Mouse (Mus musculus): ENCODE data around the gene Snrpg. TPM values are rescaled to one million over a fixed set of nuclear protein-coding genes. Genes with fewer than 3 reads are reported as not detected.
"Not testable (repeated sequence)": the region's sequence is repeated elsewhere in the genome, so short reads cannot be mapped to it uniquely, and the experiment has no call there.

Gene Snrpg
- polyA plus RNA-seq, 1 experiment = 201 TPM

DNA sequence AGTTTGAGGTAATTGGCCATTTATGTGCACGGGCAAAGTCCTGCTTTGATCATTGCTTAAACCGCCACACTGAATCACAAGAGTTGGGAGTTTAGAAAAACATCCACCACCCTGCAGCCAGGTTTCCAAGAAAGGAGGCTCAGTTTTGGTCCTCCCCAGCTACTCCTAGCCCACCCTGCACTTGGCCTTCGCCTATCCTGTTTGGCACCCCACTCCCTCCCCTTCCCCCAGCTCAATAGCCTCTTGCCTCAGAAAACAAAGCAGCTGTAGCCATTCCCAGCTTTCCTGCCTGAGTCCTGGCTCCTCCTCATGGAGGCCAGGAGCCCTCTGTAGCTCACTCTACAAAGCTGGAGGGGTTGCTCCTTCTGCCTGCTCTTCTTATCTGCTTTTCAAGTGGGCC lies 42.7 kb upstream of the Snrpg start:
- TF ChIP-seq EP300 (IDR thresholded peaks at IDR 0.05; ENCODE audit: insufficient read depth, low read depth, low read length) = no peak
- no peak for TF ChIP-seq CTCF (IDR thresholded peaks at IDR 0.05; ENCODE audit: low read depth, low read length)
- no peak for TF ChIP-seq POLR2A (IDR thresholded peaks at IDR 0.05; ENCODE audit: insufficient read depth, low read length)
- Histone ChIP-seq H3K9ac (ENCODE audit: low read depth, poor library complexity, severe bottlenecking) (no peak overlapping the region), H3K9me3 (replicated peaks; ENCODE audit: control insufficient read depth, insufficient read depth, low read length, poor library complexity, severe bottlenecking) (no peaks in the 10 kb centered on the region), H3K27ac (ENCODE audit: insufficient read depth, low read length) (no peak overlapping the region), H3K4me3 (ENCODE audit: low read depth, low read length) (no peak overlapping the region), H3K4me1 (ENCODE audit: control insufficient read depth, insufficient read depth, low read length) (peaks cover under 1% of the 10 kb centered on the region), H3K27me3 (ENCODE audit: control insufficient read depth, insufficient read depth, low read length, poor library complexity, severe bottlenecking) (no peaks in the 10 kb centered on the region), H3K36me3 (ENCODE audit: control insufficient read depth, insufficient read depth, low read length, poor library complexity, severe bottlenecking) (no peaks in the 10 kb centered on the region)

DNA sequence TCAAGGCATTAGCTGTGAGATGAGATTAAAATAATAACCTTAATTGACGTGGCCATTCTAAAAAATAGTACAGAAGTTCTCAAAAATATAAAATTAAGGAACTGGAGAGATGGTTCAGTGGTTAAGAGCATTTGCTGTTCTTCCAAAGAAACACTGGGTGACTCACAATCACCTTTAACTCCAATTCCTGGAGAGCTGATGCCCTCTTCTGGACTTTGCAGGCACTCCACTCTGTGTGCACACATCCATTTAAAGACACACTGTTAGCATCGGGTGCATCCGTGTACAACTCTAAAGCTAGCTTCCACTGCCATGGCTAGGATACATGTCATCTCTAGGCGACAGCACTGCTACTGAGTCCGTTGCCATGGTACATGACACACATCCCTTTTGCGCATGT lies 41.2 kb upstream of the Snrpg start:
- TF ChIP-seq CTCF (IDR thresholded peaks at IDR 0.05; ENCODE audit: low read depth, low read length) = peak; percentile 12
- no peak for TF ChIP-seq POLR2A (IDR thresholded peaks at IDR 0.05; ENCODE audit: insufficient read depth, low read length)

DNA sequence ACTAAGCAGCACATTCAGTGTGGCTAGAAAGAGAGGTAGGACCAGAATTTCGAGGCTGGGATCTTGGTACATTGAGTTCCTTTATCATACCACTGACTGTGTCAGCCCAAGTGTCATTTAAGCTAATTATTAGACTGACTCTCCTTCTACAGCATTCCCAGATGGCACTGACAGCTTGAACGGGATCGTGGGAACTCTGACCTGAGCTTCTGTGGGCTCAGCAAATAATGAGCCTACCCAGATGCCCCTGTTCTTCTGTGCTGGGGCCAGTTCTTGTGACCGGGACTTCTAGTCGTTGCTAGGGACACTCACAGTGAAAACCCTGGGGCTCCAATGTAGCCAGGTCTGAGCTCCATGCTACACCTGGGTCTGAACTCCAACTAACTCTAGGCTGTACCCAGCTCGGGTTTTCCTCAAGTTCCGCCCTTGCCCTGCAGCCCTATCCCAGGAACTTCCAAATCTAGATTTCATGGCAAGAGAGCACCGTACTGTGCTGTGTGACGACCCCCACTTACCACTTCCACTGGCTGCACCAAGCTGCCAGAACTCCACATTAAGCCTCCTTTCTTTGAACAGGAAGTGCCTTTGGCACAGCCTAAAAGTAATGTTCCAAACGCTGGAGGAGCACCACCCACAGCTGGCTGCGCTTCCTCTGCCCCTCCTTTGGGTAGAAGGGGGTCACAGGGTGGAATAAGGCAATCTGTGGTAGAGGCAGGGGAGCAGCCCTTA lies 35.8 kb upstream of the Snrpg start:
- H3K27me3 ChIP-seq (ENCODE audit: control insufficient read depth, insufficient read depth, low read length, poor library complexity, severe bottlenecking) = no peaks in the 10 kb centered on the region
- H3K36me3 ChIP-seq (ENCODE audit: control insufficient read depth, insufficient read depth, low read length, poor library complexity, severe bottlenecking) = no peaks in the 10 kb centered on the region
- H3K27ac ChIP-seq (ENCODE audit: insufficient read depth, low read length) = no peak overlapping the region
- no peak for TF ChIP-seq POLR2A (IDR thresholded peaks at IDR 0.05; ENCODE audit: insufficient read depth, low read length)
- TF ChIP-seq EP300 (IDR thresholded peaks at IDR 0.05; ENCODE audit: insufficient read depth, low read depth, low read length) = no peak
- TF ChIP-seq CTCF (IDR thresholded peaks at IDR 0.05; ENCODE audit: low read depth, low read length) = no peak
- H3K4me3 ChIP-seq (ENCODE audit: low read depth, low read length) = no peak overlapping the region
- H3K9ac ChIP-seq (ENCODE audit: low read depth, poor library complexity, severe bottlenecking) = no peak overlapping the region
- H3K4me1 ChIP-seq (ENCODE audit: control insufficient read depth, insufficient read depth, low read length) = no peaks in the 10 kb centered on the region
- H3K9me3 ChIP-seq (replicated peaks; ENCODE audit: control insufficient read depth, insufficient read depth, low read length, poor library complexity, severe bottlenecking) = no peaks in the 10 kb centered on the region

More for the DNA sequence above, 41.2 kb upstream of the Snrpg start:
- no peaks in the 10 kb centered on the region for H3K27me3 ChIP-seq (ENCODE audit: control insufficient read depth, insufficient read depth, low read length, poor library complexity, severe bottlenecking)
- H3K4me3 ChIP-seq (ENCODE audit: low read depth, low read length) = no peak overlapping the region
- H3K9me3 ChIP-seq (replicated peaks; ENCODE audit: control insufficient read depth, insufficient read depth, low read length, poor library complexity, severe bottlenecking) = no peaks in the 10 kb centered on the region
- H3K4me1 ChIP-seq (ENCODE audit: control insufficient read depth, insufficient read depth, low read length) = no peaks in the 10 kb centered on the region
- no peaks in the 10 kb centered on the region for H3K36me3 ChIP-seq (ENCODE audit: control insufficient read depth, insufficient read depth, low read length, poor library complexity, severe bottlenecking)
- H3K9ac ChIP-seq (ENCODE audit: low read depth, poor library complexity, severe bottlenecking) = no peak overlapping the region
- H3K27ac ChIP-seq (ENCODE audit: insufficient read depth, low read length) = no peak overlapping the region

DNA sequence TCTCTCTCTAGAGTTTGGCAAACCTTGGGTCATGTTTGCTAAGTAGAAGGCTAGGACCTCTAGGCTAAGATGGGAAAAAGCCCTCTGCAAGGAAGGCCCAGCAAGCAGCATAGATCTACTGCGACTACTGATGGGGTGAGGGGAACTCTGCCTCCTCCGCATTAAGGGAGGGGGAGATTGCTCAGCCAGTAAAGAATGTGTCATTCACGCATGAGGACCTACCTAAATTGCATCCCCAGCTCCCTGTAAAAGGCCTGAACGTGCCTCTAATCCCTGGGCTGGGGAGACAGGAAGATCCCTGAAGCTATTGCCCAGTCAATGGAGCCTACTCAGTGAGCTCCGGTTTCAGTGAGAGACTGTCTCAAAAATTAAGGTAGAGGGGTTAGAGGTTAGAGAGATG lies 35.2 kb upstream of the Snrpg start:
- Histone ChIP-seq H3K4me3 (ENCODE audit: low read depth, low read length) (no peak overlapping the region), H3K36me3 (ENCODE audit: control insufficient read depth, insufficient read depth, low read length, poor library complexity, severe bottlenecking) (no peaks in the 10 kb centered on the region), H3K9me3 (replicated peaks; ENCODE audit: control insufficient read depth, insufficient read depth, low read length, poor library complexity, severe bottlenecking) (no peaks in the 10 kb centered on the region), H3K9ac (ENCODE audit: low read depth, poor library complexity, severe bottlenecking) (no peak overlapping the region), H3K27ac (ENCODE audit: insufficient read depth, low read length) (no peak overlapping the region), H3K27me3 (ENCODE audit: control insufficient read depth, insufficient read depth, low read length, poor library complexity, severe bottlenecking) (no peaks in the 10 kb centered on the region), H3K4me1 (ENCODE audit: control insufficient read depth, insufficient read depth, low read length) (no peaks in the 10 kb centered on the region)
- TF ChIP-seq CTCF (IDR thresholded peaks at IDR 0.05; ENCODE audit: low read depth, low read length) (no peak), EP300 (IDR thresholded peaks at IDR 0.05; ENCODE audit: insufficient read depth, low read depth, low read length) (no peak), POLR2A (IDR thresholded peaks at IDR 0.05; ENCODE audit: insufficient read depth, low read length) (no peak)

DNA sequence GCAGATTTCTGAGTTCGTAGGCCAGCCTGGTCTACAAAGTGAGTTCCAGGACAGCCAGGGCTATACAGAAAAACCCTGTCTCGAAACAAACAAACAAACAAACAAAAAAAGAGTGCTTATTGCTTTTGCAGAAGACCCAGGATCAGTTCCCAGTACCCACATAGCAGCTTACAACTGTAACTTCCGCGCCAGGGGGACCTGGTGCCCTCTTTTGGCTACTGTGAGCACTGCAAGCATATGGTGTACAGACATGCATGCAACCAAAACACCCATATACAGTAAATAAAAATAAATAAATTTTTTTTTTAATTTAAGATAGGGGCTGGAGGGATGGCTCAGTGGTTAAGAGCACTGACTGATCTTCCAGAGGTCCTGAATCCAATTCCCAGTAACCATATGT lies 34.8 kb upstream of the Snrpg start:
- peak; percentile 43 for TF ChIP-seq CTCF (IDR thresholded peaks at IDR 0.05; ENCODE audit: low read depth, low read length)
- not testable (repeated sequence) for H3K27me3 ChIP-seq (ENCODE audit: control insufficient read depth, insufficient read depth, low read length, poor library complexity, severe bottlenecking); H3K4me1 ChIP-seq (ENCODE audit: control insufficient read depth, insufficient read depth, low read length); H3K36me3 ChIP-seq (ENCODE audit: control insufficient read depth, insufficient read depth, low read length, poor library complexity, severe bottlenecking); H3K27ac ChIP-seq (ENCODE audit: insufficient read depth, low read length); H3K9me3 ChIP-seq (replicated peaks; ENCODE audit: control insufficient read depth, insufficient read depth, low read length, poor library complexity, severe bottlenecking); H3K4me3 ChIP-seq (ENCODE audit: low read depth, low read length); H3K9ac ChIP-seq (ENCODE audit: low read depth, poor library complexity, severe bottlenecking)

DNA sequence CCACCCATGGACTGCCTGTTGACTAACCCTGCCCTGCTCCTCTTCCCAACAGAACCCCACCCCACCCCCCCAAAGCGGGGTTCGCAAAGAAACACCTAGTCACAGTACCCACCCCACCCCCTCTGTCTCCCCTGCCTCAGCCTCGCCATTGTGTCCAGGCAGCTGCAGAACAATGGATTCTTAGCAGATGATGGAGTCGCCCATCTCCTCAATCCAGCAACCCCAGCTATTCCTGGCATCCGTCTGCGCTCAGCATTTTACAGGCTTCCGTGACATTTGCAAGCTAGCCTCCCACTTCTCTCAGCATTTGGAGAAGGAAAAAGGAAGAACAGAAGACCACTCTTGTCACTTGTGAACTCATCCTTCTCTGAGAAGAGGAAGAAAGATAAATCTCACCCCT lies 27.4 kb upstream of the Snrpg start:
- peaks cover 2% of the 10 kb centered on the region for H3K4me1 ChIP-seq (ENCODE audit: control insufficient read depth, insufficient read depth, low read length)
- no peaks in the 10 kb centered on the region for H3K27me3 ChIP-seq (ENCODE audit: control insufficient read depth, insufficient read depth, low read length, poor library complexity, severe bottlenecking)
- H3K4me3 ChIP-seq (ENCODE audit: low read depth, low read length) = no peak overlapping the region
- H3K9ac ChIP-seq (ENCODE audit: low read depth, poor library complexity, severe bottlenecking) = no peak overlapping the region
- TF ChIP-seq CTCF (IDR thresholded peaks at IDR 0.05; ENCODE audit: low read depth, low read length) (no peak), EP300 (IDR thresholded peaks at IDR 0.05; ENCODE audit: insufficient read depth, low read depth, low read length) (peak; percentile 82), POLR2A (IDR thresholded peaks at IDR 0.05; ENCODE audit: insufficient read depth, low read length) (no peak)
- no peaks in the 10 kb centered on the region for H3K9me3 ChIP-seq (replicated peaks; ENCODE audit: control insufficient read depth, insufficient read depth, low read length, poor library complexity, severe bottlenecking)
- no peaks in the 10 kb centered on the region for H3K36me3 ChIP-seq (ENCODE audit: control insufficient read depth, insufficient read depth, low read length, poor library complexity, severe bottlenecking)
- H3K27ac ChIP-seq (ENCODE audit: insufficient read depth, low read length) = peak overlapping the region; percentile 94

Measured in ES-Bruce4 (cell line).